Mouse (Mus musculus) brain, adult 2 months (tissue): Measurements from ENCODE around the gene Abcd3.

Experiments used
- DNase-seq: peaks from one replicate; pipeline ENCODE4 v3.0.0; 2011; ENCODE audit warnings: low read depth, low spot score

Abcd3 gene

GRCm38 (mm10) chr3:121713151-121713701 lies 101.9 kb downstream of the Abcd3 start:
- DNase-seq: no peak

DNA sequence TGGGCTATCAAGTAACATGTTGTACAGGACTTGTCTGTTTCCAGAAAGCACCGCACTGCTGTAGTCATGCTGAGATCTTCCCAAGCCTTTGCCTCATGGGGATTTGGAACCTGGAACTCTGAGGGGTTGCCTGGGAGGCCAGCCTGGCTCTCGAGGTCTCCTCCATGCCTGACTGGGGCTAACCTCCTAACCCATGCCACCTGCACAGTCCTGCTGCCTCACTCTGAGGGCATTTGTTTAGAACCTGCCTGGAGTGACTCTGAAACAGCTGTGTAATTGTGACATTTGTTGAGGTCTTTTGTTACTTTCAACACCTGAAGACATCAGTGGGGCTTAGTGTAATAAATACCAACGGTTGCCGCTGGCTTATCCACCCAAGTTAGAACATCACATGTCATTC lies 102.9 kb downstream of the Abcd3 start:
- DNase-seq: no peak

GRCm38 (mm10) chr3:121710894-121711531 lies 104.1 kb downstream of the Abcd3 start:
- DNase-seq: peak; percentile 38
